Mouse (Mus musculus) cortical plate, adult 2 months (tissue): ENCODE results near the gene Cd52. TPM values are rescaled to one million over a fixed set of nuclear protein-coding genes. Genes with fewer than 3 reads are reported as not detected.

Experiments
- H3K27ac ChIP-seq: fragments of 200-500 bp; 2 replicates; pipeline ENCODE4 v1.5.1; 2012; ENCODE audit warnings: low read length, control low read depth, inconsistent platforms; ENCODE audit not compliant: insufficient read depth
- H3K4me1 ChIP-seq: fragments of 200-500 bp; 2 replicates; pipeline ENCODE4 v1.6.1; 2011; ENCODE audit warnings: low read length; ENCODE audit not compliant: control insufficient read depth, insufficient read depth
- H3K4me3 ChIP-seq: fragments of 200-500 bp; 2 replicates; pipeline ENCODE4 v1.5.1; 2011; ENCODE audit warnings: mild to moderate bottlenecking, low read length, control low read depth; ENCODE audit not compliant: insufficient read depth
- CTCF ChIP-seq: fragments of 200-500 bp; IDR thresholded peaks from 2 replicates; pipeline ENCODE4 v1.5.1; 2011; ENCODE audit warnings: mild to moderate bottlenecking, control low read depth, low read length; ENCODE audit not compliant: insufficient read depth; ENCODE audit errors: extremely low read depth
- POLR2A ChIP-seq: fragments of 200-500 bp; IDR thresholded peaks from 2 replicates; pipeline ENCODE4 v1.6.1; 2011; ENCODE audit warnings: mild to moderate bottlenecking, low read length, control low read depth; ENCODE audit not compliant: insufficient read depth; ENCODE audit errors: extremely low read depth
- polyA plus RNA-seq: library from polyadenylated mRNA; depleted of rRNA; stranded (reverse); fragments of >200 nt; gene quantifications from 2 replicates; pipeline ENCODE4 v1.2.3, GENCODE M21; 2012

Gene Cd52
- polyA plus RNA-seq, 1 experiment, result 5.5 TPM

- Histone ChIP-seq H3K4me3 (no peak overlapping the region), H3K27ac (no peak overlapping the region), H3K4me1 (no peaks in the 10 kb centered on the region)
- TF ChIP-seq CTCF (peak; percentile 24; the same call in 1 of the 2 replicates), POLR2A (no peak)
Observed at GRCm38 (mm10) chr4:134119644-134120043, 24.8 kb upstream of the Cd52 start.

GRCm38 (mm10) chr4:134119042-134119441 is 24.2 kb upstream of the Cd52 start:
- H3K4me1 ChIP-seq, result no peaks in the 10 kb centered on the region
- H3K4me3 ChIP-seq, result no peak overlapping the region
- H3K27ac ChIP-seq, result no peak overlapping the region
- no peak for TF ChIP-seq POLR2A
- no peak for TF ChIP-seq CTCF

GRCm38 (mm10) chr4:134118126-134118800 is 23.4 kb upstream of the Cd52 start:
- H3K4me1 ChIP-seq, result no peaks in the 10 kb centered on the region
- TF ChIP-seq CTCF, result no peak
- no peak for TF ChIP-seq POLR2A
- no peak overlapping the region for H3K27ac ChIP-seq
- no peak overlapping the region for H3K4me3 ChIP-seq

DNA sequence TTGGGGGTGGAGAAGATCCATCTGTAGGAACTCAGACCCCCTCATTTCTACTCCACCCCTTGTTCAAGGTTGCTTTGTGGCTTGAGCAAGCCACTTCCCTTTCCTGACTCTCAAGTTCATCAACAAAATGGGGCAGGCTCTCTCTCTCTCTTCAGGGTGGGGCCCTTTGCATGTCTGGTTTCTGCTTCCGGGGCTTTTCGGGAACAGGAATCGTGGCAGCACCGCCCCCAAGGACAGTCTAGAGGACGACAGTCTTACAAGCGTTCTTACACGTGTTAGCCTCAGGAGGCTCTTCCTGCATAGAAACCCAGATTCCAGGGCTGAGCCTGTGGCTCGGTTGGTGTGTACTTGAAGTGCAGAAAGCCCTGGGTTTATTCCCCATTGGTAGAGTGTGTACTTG is 22.1 kb upstream of the Cd52 start:
- TF ChIP-seq CTCF (no peak), POLR2A (no peak)
- H3K4me3 ChIP-seq, result no peak overlapping the region
- no peaks in the 10 kb centered on the region for H3K4me1 ChIP-seq
- H3K27ac ChIP-seq, result no peak overlapping the region

DNA sequence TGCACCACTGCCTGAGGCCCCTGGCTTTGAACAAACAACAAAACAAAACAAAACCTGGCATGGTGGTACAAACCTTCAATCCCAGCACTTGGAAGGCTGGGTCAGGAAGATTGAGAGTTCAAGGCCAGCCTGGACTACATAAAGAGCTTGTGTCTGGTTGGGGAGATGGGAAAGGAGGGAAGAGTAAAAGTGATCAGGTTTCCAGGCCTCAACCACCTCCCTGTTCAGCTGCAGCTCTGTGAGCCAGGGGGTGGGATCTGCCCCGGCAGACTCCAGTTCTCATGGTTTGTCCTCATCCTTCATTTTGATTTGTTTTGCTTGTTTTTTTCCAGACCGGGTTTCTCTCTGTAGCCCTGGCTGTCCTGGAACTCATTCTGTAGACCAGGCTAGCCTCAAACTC is 21.6 kb upstream of the Cd52 start:
- Histone ChIP-seq H3K27ac (no peak overlapping the region), H3K4me1 (no peaks in the 10 kb centered on the region), H3K4me3 (no peak overlapping the region)
- TF ChIP-seq POLR2A (no peak), CTCF (no peak)

DNA sequence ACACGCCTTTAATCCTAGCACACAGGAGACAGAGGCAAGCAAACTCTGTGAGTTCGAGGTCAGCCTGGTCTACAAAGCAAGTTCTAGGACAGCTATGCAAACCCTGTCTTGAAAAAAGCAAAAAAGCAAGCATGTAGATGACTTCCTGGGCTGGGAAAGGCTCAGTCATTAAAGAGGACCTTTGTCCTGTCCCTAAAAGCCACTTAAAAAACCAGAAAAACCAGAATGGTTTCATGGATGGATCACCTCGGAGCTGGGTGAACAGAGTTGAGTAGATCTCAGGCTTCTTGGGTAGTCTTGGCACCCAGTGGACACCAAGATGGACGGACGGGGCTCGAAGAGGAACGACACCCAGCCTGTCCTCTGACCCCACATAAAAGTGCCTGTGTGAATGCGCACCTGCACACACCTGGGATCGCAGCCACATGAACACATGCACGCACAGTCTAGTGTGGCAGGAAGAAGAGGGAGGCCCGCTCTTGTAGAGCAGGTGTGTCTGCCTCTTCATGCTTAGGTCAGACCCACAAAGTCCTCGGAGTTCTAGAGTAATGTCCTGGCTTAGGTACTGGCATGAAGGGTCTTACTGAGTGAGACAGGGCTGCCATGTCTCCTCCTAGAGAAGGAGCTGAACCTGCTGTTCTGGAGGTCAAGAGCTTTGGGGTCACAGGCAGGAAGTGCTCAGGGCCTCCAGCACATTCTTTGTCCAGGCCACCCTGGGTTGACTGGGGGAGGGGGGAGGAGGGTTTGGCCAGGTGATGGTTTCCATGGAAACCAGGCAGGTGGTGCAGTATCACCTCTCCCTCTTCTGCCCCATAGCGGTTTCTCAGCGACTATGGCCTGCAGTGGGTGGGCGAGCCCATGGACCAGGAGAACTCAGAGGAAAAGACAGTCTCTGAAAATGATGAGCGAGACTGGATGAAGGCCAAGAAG is 20.6 kb upstream of the Cd52 start:
- H3K4me3 ChIP-seq, result no peak overlapping the region
- no peaks in the 10 kb centered on the region for H3K4me1 ChIP-seq
- TF ChIP-seq CTCF (no peak), POLR2A (no peak)
- H3K27ac ChIP-seq, result no peak overlapping the region

DNA sequence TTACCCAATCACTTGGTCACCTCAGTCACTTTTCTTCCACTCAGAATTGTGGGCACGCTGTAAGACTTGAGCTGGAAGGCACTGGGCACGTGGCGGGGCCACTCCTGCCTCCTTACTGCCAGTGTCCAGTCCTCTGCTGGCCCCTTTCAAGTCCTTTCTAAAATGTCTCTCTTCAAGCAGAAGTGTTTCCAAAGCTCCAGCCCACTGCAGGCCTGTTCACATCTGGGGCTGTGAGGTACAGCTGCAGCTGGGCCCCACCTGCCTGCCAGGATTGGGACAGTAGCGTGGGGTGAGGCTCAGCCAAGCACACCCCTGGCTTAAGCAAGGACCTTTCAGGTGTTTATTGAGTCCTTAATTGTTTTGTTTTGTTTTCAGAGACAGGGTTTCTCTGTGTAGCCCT is 19.2 kb upstream of the Cd52 start:
- TF ChIP-seq POLR2A (no peak), CTCF (no peak)
- Histone ChIP-seq H3K4me3 (no peak overlapping the region), H3K27ac (no peak overlapping the region), H3K4me1 (no peaks in the 10 kb centered on the region; the same call in 1 of the 2 replicates)

DNA sequence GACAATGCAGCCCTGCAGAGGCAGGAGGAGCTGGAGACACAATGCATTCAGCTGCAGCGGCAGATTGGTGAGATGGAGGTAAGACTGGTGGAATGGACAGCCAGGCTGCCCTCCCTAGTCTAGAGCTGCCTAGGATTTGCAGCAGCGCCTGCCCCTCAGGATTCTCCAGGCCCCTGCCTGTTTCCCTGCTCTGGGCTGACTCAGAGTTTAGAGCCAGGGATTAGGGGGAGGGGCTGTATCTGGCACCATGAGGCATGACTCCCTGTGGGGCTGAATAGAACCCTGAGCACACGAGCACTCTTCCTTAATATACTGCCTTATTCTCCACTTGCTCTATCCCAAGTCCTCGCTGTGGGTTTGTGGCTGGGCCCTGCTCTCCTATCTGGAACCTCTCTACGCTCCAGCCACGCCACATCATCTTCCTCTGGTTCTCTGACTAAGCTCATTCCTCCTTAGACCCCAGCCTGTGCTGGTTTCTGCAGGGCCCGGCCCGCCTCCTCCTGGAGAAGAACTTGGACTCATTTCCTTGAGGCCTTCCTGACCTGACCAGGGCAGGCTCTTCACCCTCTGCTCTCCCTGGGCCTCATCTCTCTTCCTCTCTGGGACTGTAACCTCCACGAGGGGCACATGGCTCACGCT is 18.6 kb upstream of the Cd52 start:
- TF ChIP-seq POLR2A (no peak), CTCF (no peak)
- H3K27ac ChIP-seq, result no peak overlapping the region
- H3K4me1 ChIP-seq, result no peaks in the 10 kb centered on the region; the same call in 1 of the 2 replicates
- H3K4me3 ChIP-seq, result no peak overlapping the region

- H3K4me1 ChIP-seq, result no peaks in the 10 kb centered on the region; the same call in 1 of the 2 replicates
- TF ChIP-seq POLR2A (no peak), CTCF (no peak)
Observed at GRCm38 (mm10) chr4:134112403-134112802, 17.5 kb upstream of the Cd52 start.

More at GRCm38 (mm10) chr4:134112403-134112802, 17.5 kb upstream of the Cd52 start:
- H3K4me3 ChIP-seq, result no peak overlapping the region
- H3K27ac ChIP-seq, result no peak overlapping the region
